Mouse (Mus musculus) lung, postnatal 14 days (tissue): ENCODE measurements around the gene Platr17.
"Not testable (repeated sequence)": the region's sequence is repeated elsewhere in the genome, so short reads cannot be mapped to it uniquely, and the experiment has no call there.

Experiments used
- DNase-seq: peaks from one replicate; pipeline ENCODE4 v3.0.0; 2021

The Platr17 gene

DNA sequence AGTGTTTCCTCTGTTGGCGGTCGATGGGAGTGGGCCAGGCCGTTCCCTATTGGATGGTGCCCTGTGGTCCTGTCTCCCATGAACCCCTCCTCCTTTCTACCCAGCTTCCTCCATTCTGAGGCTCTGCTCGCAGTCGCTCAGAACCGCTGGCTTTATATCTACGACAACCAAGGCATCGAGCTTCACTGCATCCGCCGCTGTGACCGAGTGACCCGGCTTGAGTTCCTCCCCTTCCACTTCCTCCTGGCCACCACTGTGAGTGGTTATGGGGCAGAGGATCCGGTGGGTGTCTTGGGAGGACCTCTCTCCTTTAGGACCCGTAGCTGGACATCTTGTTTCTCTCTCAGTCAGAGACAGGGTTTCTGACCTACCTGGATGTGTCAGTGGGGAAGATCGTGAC is 38.5 kb downstream of the Platr17 start:
- no peak for DNase-seq

DNA sequence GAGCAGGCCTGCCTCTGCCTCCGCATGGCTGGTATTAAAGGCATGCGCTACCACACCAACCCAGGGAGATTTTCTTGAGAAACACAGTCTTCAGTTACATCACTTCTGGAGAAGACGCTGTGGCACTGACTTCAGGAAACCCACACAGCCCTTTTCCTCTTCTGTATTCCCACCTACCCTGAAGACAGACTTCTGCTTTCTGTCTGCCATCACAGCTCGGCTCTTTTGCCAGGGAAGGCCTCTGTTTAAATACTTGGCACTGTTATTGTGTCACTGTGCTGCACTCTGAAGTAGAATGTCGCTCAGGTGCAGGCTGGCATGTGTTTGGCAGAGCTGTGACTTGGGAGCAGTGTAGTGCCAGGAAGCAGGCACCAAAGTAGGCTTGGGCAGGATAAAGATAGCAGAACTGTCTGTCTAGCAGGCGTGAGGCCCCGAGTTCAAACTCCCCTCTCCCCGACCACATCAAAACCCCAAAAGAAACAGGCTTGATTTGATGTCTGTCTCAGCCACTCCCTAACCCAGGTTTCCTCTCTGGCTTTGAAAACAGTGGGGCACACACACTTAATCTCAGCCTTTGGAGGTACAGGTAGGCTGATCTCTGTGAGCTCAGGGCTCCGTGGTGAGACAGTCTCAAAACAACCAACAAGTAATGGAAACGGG is 42.6 kb downstream of the Platr17 start:
- DNase-seq: no peak

DNA sequence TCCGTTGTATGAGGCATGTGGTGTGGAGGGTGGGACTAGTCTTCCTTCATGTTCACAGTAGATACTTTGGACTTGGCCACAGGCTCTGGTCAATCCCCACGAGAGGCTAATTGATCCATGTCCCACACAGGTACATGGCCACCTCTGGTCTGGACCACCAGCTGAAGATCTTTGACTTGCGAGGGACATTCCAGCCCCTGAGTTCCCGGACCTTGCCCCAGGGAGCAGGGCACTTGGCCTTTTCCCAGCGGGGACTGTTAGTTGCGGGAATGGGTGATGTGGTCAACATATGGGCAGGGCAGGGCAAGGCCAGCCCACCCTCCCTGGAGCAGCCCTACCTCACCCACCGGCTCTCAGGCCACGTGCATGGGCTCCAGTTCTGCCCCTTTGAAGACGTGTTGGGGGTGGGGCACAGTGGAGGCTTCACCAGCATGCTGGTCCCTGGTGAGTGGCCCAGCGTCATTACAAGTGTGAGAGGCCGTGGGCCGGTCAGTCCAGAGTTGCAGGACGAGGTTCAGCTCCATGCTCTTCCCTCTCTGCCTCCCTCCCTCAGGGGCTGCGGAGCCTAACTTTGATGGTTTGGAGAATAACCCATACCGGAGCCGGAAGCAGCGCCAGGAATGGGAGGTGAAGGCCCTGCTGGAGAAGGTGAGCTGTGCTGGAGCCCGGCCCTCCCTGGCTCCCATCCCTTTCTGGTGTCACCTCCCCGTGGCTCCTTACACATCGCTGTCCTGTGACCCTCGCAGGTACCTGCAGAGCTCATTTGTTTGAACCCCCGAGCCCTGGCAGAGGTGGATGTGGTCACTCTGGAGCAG is 43.4 kb downstream of the Platr17 start:
- DNase-seq: no peak

DNA sequence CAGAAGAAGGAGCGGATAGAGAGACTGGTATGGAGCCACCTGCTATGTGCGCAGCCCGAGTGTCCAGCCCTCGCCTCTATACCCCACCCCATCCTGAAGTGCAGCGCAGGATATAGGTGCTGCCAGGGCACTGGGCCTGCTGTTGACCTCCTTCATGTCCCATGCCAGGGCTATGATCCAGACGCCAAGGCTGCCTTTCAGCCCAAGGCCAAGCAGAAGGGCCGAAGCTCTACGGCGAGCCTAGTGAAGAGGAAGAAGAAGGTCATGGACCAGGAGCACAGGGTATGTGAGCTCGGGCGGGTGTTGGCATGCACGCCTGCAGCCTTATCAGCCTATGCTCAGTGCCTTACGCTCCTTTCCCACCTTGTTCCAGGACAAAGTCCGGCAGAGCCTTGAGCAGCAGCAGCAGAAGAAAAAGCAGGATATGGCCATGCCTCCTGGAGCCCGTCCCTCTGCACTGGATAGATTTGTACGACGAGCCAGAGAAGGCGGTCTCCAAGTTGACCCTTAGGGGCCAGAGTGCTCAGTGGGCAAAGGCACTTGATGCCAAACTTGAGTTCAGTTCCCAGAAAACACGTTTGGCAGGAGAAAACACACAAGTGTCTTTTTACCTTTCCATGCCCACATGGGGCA is 44.1 kb downstream of the Platr17 start:
- DNase-seq: no peak

DNA sequence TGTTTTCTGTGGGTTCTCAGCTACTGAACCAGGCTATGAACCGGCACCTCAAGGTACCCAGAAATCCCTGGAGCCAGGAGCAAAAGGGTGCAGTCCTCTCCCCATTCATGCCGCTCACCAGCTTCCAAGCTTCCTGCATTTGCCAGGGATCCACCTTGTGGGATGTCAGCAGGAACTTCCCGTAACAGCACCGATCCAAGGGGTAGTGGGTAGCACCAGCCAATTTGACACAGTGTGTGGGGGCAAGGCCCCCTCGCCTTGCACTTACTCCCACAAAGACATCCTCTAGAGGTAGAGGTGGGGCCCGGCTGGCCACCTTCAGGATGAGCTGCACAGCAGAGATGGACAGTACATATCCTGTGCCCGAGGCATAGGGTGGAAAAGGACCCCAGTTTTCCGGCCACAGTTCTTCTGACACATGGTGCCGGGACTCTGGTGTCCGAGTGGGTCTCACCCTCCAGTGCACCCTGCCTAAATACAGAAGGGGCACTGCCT is 45.2 kb downstream of the Platr17 start:
- DNase-seq: no peak

DNA sequence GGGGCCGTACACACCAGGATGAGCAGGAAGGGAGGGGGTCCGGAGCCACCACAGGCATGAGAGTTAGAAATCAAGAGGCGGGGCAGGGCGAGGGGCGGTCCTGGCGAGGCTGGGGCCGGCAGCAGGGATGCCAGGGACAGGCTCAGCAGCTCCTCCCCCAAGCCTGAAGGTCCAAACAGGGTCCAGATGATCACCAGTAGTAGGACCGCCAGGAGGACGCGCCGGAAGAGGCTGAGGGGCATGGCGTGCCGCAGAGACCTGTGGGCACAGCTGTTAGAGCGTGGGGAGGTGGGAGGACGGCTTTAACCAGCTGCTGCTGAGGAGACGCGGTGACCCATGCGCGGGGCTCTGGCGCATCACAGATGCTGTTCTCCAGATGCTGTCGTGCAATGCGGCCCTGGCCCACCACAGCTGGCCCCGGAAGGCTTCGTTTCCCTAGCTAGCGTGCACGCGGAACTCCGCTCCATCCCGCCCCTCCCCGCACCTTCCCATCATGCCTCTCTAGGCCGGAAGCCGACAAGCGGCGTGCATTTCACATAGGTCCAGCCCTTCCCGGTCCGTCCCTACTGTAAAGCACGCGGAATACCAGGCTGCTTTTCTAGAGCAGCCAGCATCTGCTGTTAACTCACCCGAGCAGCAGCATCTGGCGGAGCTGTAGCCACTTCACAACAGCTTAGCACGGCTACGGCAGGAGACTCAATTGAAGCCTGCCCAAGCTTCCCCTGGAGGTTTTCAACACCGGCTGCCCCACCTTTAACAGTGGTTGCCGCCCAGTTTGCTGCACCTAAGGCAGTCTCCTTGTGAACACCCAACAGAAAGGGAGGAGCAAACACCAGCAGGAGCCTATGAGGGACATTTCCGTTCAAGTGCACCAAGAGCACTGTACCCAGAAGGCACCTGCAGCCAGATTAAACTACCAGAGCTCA is 46.3 kb downstream of the Platr17 start, which contains the start of gene B3galt4:
Gene B3galt4, minus strand, starts transcription at position 468 of the 926 bp plus-strand sequence.
- peak; percentile 82 for DNase-seq

DNA sequence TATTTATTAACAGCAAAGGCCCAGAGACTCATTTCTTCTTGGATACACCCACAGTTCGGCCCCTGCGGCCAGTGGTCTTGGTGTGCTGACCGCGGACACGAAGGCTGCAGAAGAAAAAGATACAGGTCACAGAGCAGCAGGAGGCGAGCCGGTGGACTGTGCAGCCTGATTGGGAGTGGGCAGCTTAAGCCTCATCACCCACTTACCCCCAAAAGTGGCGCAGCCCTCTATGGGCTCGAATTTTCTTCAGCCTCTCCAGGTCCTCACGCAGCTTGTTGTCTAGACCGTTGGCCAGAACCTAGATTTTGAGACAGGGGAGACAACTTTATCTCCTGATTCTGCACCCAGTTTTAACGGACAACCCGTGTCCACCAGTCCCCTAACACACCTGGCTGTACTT is 47.1 kb downstream of the Platr17 start:
- DNase-seq: not testable (repeated sequence)

DNA sequence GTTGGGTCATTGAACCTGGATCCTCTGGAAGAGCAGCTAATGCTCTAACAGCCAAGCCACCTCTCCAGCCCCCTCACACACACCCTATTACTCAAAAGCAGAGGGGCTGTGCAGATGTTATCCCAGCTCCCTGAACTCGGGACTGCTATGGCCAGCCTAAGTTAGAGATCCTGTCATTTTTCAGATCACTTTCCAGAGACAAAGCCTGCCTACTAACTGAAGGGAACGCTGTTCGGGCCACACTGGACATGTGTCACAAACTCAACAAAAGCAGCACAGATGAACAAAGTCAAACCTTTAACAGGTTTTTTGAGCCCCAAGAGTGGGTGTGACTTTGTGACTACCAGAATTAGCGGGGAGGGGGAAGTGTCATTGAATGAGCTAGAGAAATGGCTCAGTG is 47.9 kb downstream of the Platr17 start:
- no peak for DNase-seq

DNA sequence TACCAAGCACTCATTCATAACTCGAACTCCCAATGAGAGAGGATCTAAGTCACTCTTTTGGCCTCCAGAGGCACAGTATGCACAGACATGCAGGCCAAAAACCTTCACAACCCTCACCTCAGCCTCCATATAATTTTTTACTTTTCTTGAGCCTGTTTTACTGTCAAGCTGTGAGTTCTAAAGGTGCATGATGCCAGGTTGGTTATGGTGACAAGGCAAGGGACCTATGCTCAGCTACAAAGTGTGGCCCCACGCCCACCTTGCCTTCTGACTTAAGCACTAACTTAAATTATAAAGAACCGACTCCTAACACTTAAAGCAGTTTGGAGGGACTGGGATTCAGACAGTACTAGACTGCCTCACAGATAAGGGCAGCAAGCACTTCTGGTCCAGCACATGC is 48.4 kb downstream of the Platr17 start:
- DNase-seq: no peak

DNA sequence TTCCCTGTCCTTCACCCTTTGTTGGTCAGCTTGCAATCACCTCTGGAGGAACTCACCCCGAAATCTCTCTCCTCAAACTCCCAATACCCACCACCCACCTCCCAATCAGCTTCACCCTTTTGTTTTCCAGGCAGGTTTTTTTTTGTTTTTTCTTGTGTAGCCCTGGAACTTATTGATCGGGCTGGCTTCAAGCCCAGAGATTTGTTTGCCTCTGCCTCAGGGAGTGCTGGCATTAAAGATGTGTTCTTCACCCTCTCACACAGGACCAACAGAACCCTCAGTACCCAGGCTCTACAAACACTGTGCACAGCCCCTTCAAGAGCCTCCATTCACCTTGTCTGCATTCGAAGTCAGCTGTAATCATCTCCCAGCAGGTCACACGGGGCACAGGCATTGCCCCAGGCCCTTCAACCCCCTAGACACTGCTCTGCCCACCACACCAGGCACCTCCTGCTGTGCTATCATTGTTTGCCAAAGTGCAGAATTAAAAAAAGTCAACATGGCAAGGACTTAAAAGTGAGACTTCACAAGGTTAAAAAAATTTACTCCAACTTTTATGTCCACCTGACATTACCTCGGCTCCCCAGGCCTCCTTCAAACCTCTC is 49.1 kb downstream of the Platr17 start:
- no peak for DNase-seq

DNA sequence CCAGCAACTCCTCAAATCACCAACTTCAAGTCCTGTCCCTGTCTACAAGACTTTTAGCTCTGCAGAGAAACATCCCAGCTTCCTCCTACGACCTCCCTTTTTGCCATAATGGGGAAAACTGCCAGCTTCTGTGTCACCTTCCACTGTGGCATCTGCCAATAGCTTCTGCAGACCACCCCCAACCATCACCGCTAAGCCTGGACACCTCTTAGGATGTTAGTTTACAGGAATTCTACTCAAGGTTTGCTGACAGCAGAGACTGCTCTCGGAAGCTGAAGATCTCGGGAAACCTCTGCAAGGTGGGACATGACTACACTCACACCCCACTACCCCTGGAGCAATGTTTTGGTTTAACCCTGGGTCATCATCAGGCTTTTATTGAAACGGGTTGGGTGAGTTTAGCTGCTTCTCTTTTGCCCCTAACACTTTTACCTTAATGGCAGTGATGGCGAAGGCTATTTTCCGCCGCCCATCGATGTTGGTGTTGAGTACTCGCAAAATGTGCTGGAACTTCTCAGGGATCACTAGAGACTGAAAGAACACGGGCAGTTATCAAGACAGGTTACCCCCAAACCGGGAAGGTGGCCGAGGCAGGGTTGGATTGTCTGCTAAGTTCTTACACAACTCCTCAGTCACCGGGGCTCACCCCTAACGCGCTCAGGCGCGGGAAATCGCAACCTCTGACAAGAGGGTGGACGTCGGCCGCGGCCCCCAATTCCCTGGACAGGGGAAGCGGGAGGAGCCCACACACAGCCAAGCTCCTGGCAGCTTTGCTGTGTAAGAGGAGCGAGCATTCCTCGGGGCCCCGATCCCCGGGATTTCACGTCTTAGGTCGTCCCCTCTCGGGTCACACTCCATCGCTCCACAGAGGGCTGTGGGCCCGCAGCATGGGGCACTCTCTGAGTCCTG is 50.0 kb downstream of the Platr17 start:
- DNase-seq: no peak

DNA sequence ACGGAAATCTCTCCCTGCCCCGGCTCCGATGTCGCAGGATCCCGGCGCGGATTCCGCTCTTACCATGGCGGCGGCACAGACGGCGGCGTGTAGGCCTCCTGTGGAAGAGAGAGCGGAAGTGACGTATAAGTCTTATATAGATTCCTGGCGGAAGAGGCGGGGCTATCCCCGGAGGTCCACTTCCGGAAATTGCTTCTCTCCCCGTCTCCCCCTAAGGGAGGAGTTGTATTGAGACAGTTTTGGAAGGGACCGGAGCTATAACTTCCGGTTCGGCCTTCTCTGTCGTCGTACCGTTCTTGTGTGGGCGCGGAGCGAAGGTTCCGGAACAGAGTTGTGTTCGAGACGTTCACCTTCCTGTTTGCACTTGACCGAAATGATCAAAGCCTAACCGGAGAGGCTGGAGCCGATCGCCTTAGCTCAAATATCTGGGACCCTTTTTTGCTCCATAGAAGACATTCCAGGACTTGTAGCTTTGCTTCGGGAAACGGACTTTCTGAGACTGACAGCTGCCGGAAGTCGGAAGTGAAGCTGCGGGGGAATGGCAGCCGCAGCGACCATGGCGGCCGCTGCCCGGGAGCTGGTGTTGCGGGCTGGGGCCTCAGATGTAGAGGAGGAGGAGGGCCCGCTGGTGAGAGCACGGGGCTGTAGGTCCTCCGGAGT is 50.8 kb downstream of the Platr17 start, which contains the start of the genes Vps52 and Rps18:
Gene Vps52, plus strand, starts transcription at position 258 of the 660 bp plus-strand sequence.
Gene Rps18, minus strand, starts transcription at position 447 of the 660 bp plus-strand sequence.
- peak; percentile 97 for DNase-seq
